Comparison of ENCODE assay signal across 8 mouse cellular contexts in genomic region chr4:12140141-12140567, GRCm38 (mm10). TPM values are rescaled to one million over a fixed set of nuclear protein-coding genes. Genes with fewer than 3 reads are reported as not detected.
DNase-seq lines count a peak whose midpoint lies in the region; ATAC-seq and TF ChIP-seq lines count a peak whose summit lies in the region.
"Not testable (repeated sequence)": the region's sequence is repeated elsewhere in the genome, so short reads cannot be mapped to it uniquely, and the experiment has no call there.

Gene Rbm12b1 (plus strand): TSS chr4:12140264.

- H3K4me2 ChIP-seq in lung, embryonic 14.5 days, result peak within 1 kb of the TSS; percentile 50

- H3K4me3 ChIP-seq in lung, embryonic 14.5 days (ENCODE audit: low read depth, low read length), result peak within 1 kb of the TSS; percentile 39

- H3K9me3 ChIP-seq in lung, embryonic 14.5 days (ENCODE audit: low read depth, low read length), result not testable (repeated sequence)

- TF ChIP-seq CTCF in lung, embryonic 14.5 days (IDR thresholded peaks at IDR 0.05; ENCODE audit: low read depth), result not testable (repeated sequence)

- H3K27me3 ChIP-seq in lung, embryonic 14.5 days (ENCODE audit: insufficient read depth, low read length), result not testable (repeated sequence)

- WGBS in lung, embryonic 14.5 days, result 3% methylated on average over 18 of the region's 32 CpGs

- not testable (repeated sequence) for H3K36me3 ChIP-seq in lung, embryonic 14.5 days (ENCODE audit: insufficient read depth)

- peak within 1 kb of the TSS; percentile 34; the same call in 1 of the 2 replicates for H3K9ac ChIP-seq in lung, embryonic 14.5 days

- peak within 1 kb of the TSS; percentile 58; the same call in 1 of the 2 replicates for H3K27ac ChIP-seq in lung, embryonic 14.5 days (ENCODE audit: low read depth)

- ATAC-seq in frontal cortex, adult (ENCODE audit: low TSS enrichment), result peak; percentile 99
- peak; percentile 92 to 96 for ATAC-seq in hematopoietic stem cell, adult 5-6 weeks (replicated peaks in 1 of 2; ENCODE audit: insufficient read depth in 1 of 2, low FRiP score in 2 of 2, low TSS enrichment in 1 of 2, low read depth in 1 of 2, poor library complexity in 2 of 2, severe bottlenecking in 2 of 2)
- peak; percentile 99 for ATAC-seq in lung, embryonic 14.5 days (ENCODE audit: insufficient read depth)
- peak; percentile 95 for ATAC-seq in neutrophil, adult 5-6 weeks (ENCODE audit: extremely low read depth, insufficient number of reproducible peaks, low FRiP score, poor library complexity, severe bottlenecking)

- not testable (repeated sequence) for H3K4me1 ChIP-seq in lung, embryonic 14.5 days (ENCODE audit: insufficient read depth)

- DNase-seq in MN1 (ENCODE audit: low spot score), result peak; percentile 79
- peak; percentile 83 for DNase-seq in cerebellum, adult 9-10 months
- DNase-seq in layer of hippocampus, adult 8-10 months (ENCODE audit: low spot score in 2 of 2), result peak; percentile 78
- peak; percentile 89 for DNase-seq in lung, embryonic 14.5 days
- peak; percentile 85 for DNase-seq in testis, postnatal 14 days (ENCODE audit: low spot score)

RNA-seq across cellular contexts. Expression of gene Rbm12b1, which starts in this region (rescaled TPM):
- total RNA-seq in hematopoietic stem cell, adult 5-6 weeks (2017), result 16.8 and 21.4 TPM in 2 replicates
- total RNA-seq in layer of hippocampus, adult 8-10 months (2022), result 10 to 100 TPM; 13.7 to 25.5 (median 18.2) TPM
- 5.2 and 7.0 TPM in 2 replicates for polyA plus RNA-seq in lung, embryonic 14.5 days (2014; fragmentation: Nextera tagmentation; extraction: Ambion mirVana)
- 30.6 and 32.0 TPM in 2 replicates for total RNA-seq in neutrophil, adult 5-6 weeks (2017)

Comparison
In these comparisons a context has a peak if more than half of its experiments do, and no peak if none do; other contexts are left out.
1. Peak in every context shown above with its lines: DNase-seq, ATAC-seq, H3K4me3 ChIP-seq and H3K27ac ChIP-seq.